Mouse (Mus musculus): ENCODE results near the gene Wdr59. TPM values are rescaled to one million over a fixed set of nuclear protein-coding genes. Genes with fewer than 3 reads are reported as not detected.
A peak's percentile ranks its signal among the peaks of the same experiment; 100 is the strongest.

Wdr59 gene
- polyA plus RNA-seq, 2 experiments, result 6.1 to 11.5 TPM

DNA sequence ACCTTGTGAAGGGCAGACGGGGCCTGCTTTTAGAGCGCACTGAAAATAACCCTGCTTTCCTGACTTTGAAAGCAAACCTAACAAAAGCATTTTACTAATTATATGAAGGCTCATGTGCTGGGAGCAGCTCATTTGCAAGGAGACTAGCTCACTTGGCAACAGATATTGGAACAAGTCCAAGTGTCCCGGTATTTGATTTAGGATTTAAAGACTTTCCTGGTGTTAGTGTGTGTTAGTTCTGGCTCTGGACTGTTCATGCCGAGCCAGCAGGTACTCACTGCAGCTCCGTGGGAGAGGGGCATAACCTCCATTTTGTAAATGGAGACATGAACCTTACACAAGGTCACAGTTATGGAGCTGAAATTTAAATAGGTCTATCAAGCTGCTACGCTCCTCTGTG lies 52.9 kb downstream of the Wdr59 start:
- WGBS, result 32% methylated on average over 6 of the region's 6 CpGs
- peak; percentile 50; the same call in 1 of the 2 replicates for ATAC-seq (ENCODE audit: low FRiP score, low read depth)
- TF ChIP-seq POLR2A (IDR thresholded peaks at IDR 0.05; ENCODE audit: borderline replicate concordance, extremely low read depth, insufficient read depth, insufficient read length), result no peak
- Histone ChIP-seq H3K4me2 (replicated peaks; ENCODE audit: low read depth, low read length, severe bottlenecking) (no peak overlapping the region), H3K9ac (ENCODE audit: low read depth, low read length, severe bottlenecking) (no peak overlapping the region), H3K4me1 (ENCODE audit: control insufficient read depth, insufficient read depth, low read length) (peaks cover 12% of the 10 kb centered on the region), H3K4me3 (replicated peaks; ENCODE audit: low read length) (no peak overlapping the region), H3K36me3 (ENCODE audit: control insufficient read depth, insufficient read depth, low read length) (peaks cover 35% of the 10 kb centered on the region), H3K27ac (replicated peaks; ENCODE audit: low read depth, low read length) (no peak overlapping the region), H3K27me3 (ENCODE audit: control insufficient read depth, insufficient read depth, low read length) (no peaks in the 10 kb centered on the region), H3K9me3 (ENCODE audit: control insufficient read depth, low read length) (no peaks in the 10 kb centered on the region)
- DNase-seq (ENCODE audit: low spot score), result peak; percentile 84

GRCm38 (mm10) chr8:111465341-111465740 lies 56.6 kb downstream of the Wdr59 start:
- peaks cover 37% of the 10 kb centered on the region for H3K36me3 ChIP-seq (ENCODE audit: control insufficient read depth, insufficient read depth, low read length)
- 94% methylated on average over 1 of the region's 1 CpGs for WGBS
- H3K9ac ChIP-seq (ENCODE audit: low read depth, low read length, severe bottlenecking), result no peak overlapping the region
- no peak overlapping the region for H3K4me3 ChIP-seq (replicated peaks; ENCODE audit: low read length)
- no peak overlapping the region for H3K27ac ChIP-seq (replicated peaks; ENCODE audit: low read depth, low read length)
- DNase-seq (ENCODE audit: low spot score) (no peak), ATAC-seq (ENCODE audit: low FRiP score, low read depth) (no peak)
- H3K9me3 ChIP-seq (ENCODE audit: control insufficient read depth, low read length), result no peaks in the 10 kb centered on the region
- H3K27me3 ChIP-seq (ENCODE audit: control insufficient read depth, insufficient read depth, low read length), result no peaks in the 10 kb centered on the region
- no peak overlapping the region for H3K4me2 ChIP-seq (replicated peaks; ENCODE audit: low read depth, low read length, severe bottlenecking)
- H3K4me1 ChIP-seq (ENCODE audit: control insufficient read depth, insufficient read depth, low read length), result peaks cover 12% of the 10 kb centered on the region
- TF ChIP-seq POLR2A (IDR thresholded peaks at IDR 0.05; ENCODE audit: borderline replicate concordance, extremely low read depth, insufficient read depth, insufficient read length), result no peak

DNA sequence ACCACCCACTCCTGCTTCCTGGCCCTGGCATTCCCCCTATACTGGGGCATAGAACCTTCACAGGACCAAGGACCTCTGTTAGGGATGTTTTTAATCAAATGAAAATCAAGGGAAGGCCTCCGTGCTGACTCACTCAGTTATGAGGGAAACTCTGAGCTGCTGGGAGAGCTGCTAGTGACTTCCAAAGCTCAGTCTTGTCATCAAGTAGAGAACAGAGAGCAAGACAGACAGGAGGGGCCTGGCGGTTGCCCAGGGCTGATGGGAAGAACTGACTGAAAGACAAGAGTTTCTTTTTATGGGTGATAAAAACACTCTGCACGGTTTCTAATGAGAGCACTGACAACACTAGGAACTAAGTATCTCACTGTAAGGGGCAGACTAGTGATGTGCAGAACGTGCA lies 57.4 kb downstream of the Wdr59 start:
- 45% methylated on average over 4 of the region's 4 CpGs for WGBS
- no peaks in the 10 kb centered on the region for H3K9me3 ChIP-seq (ENCODE audit: control insufficient read depth, low read length)
- no peak for ATAC-seq (ENCODE audit: low FRiP score, low read depth)

GRCm38 (mm10) chr8:111449671-111450070 lies 72.2 kb downstream of the Wdr59 start:
- Histone ChIP-seq H3K4me1 (ENCODE audit: control insufficient read depth, insufficient read depth, low read length) (no peaks in the 10 kb centered on the region), H3K9me3 (ENCODE audit: control insufficient read depth, low read length) (no peaks in the 10 kb centered on the region), H3K27ac (replicated peaks; ENCODE audit: low read depth, low read length) (no peak overlapping the region), H3K4me2 (replicated peaks; ENCODE audit: low read depth, low read length, severe bottlenecking) (no peak overlapping the region), H3K4me3 (replicated peaks; ENCODE audit: low read length) (no peak overlapping the region), H3K27me3 (ENCODE audit: control insufficient read depth, insufficient read depth, low read length) (no peaks in the 10 kb centered on the region), H3K36me3 (ENCODE audit: control insufficient read depth, insufficient read depth, low read length) (peaks cover 4% of the 10 kb centered on the region; the same call in 1 of the 2 replicates), H3K9ac (ENCODE audit: low read depth, low read length, severe bottlenecking) (no peak overlapping the region)
- TF ChIP-seq POLR2A (IDR thresholded peaks at IDR 0.05; ENCODE audit: borderline replicate concordance, extremely low read depth, insufficient read depth, insufficient read length), result no peak
- no peak for ATAC-seq (ENCODE audit: low FRiP score, low read depth)
- WGBS, result 32% methylated on average over 4 of the region's 4 CpGs
- no peak for DNase-seq (ENCODE audit: low spot score)

More for the DNA sequence above, 57.4 kb downstream of the Wdr59 start:
- Histone ChIP-seq H3K4me1 (ENCODE audit: control insufficient read depth, insufficient read depth, low read length) (peaks cover 10% of the 10 kb centered on the region), H3K4me2 (replicated peaks; ENCODE audit: low read depth, low read length, severe bottlenecking) (no peak overlapping the region), H3K9ac (ENCODE audit: low read depth, low read length, severe bottlenecking) (no peak overlapping the region), H3K36me3 (ENCODE audit: control insufficient read depth, insufficient read depth, low read length) (peaks cover 41% of the 10 kb centered on the region), H3K27ac (replicated peaks; ENCODE audit: low read depth, low read length) (no peak overlapping the region), H3K4me3 (replicated peaks; ENCODE audit: low read length) (no peak overlapping the region), H3K27me3 (ENCODE audit: control insufficient read depth, insufficient read depth, low read length) (no peaks in the 10 kb centered on the region)
- no peak for TF ChIP-seq POLR2A (IDR thresholded peaks at IDR 0.05; ENCODE audit: borderline replicate concordance, extremely low read depth, insufficient read depth, insufficient read length)
- peak; percentile 17 for DNase-seq (ENCODE audit: low spot score)

DNA sequence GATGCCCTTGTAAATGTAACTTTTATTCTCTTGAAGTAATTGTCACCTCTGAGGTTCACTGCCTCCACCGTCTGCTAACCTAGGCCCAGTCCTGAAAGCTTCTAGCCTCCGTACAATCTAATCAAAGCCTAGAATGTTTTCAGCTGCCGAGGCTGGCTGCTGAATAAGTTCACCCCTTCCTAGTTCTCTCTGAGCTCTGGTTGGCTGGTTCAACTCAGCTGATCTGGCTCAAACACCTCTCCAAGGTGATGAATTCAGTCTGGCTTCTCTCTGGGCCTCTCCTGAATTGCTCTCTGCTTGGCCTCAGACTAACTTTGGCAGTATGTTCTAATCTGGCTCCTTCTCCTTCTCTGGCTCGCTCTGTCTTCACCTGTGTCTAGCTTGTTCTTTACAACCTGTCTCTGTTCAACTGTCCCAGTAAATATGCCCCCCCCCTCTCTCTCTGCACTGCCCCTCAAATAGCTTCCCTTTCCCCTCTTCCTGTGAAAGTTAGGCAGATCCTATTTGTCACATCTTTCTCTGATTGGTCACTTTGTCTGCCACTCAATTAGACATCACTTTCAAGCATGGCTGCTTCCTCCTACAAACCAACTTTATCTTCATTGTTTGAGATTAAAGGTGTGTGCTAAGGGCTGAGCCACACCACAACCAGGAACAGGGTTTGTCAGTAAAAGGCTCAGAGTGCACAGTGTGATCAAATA lies 75.8 kb downstream of the Wdr59 start:
- 63% methylated on average over 4 of the region's 4 CpGs for WGBS

More for the DNA sequence above, 75.8 kb downstream of the Wdr59 start:
- no peaks in the 10 kb centered on the region for H3K4me1 ChIP-seq (ENCODE audit: control insufficient read depth, insufficient read depth, low read length)
- no peak for DNase-seq (ENCODE audit: low spot score)
- no peaks in the 10 kb centered on the region for H3K27me3 ChIP-seq (ENCODE audit: control insufficient read depth, insufficient read depth, low read length)
- peak; percentile 53; the same call in 1 of the 2 replicates for ATAC-seq (ENCODE audit: low FRiP score, low read depth)
- H3K9me3 ChIP-seq (ENCODE audit: control insufficient read depth, low read length), result no peaks in the 10 kb centered on the region
- no peak overlapping the region for H3K4me3 ChIP-seq (replicated peaks; ENCODE audit: low read length)
- H3K36me3 ChIP-seq (ENCODE audit: control insufficient read depth, insufficient read depth, low read length), result peaks cover 4% of the 10 kb centered on the region; the same call in 1 of the 2 replicates
- no peak overlapping the region for H3K27ac ChIP-seq (replicated peaks; ENCODE audit: low read depth, low read length)
- no peak for TF ChIP-seq POLR2A (IDR thresholded peaks at IDR 0.05; ENCODE audit: borderline replicate concordance, extremely low read depth, insufficient read depth, insufficient read length)
- H3K9ac ChIP-seq (ENCODE audit: low read depth, low read length, severe bottlenecking), result no peak overlapping the region
- no peak overlapping the region for H3K4me2 ChIP-seq (replicated peaks; ENCODE audit: low read depth, low read length, severe bottlenecking)
